8 mouse cellular contexts compared by ENCODE assay signal in genomic region chr6:87282346-87282781, GRCm38 (mm10). TPM values are rescaled to one million over a fixed set of nuclear protein-coding genes. Genes with fewer than 3 reads are reported as not detected.
DNase-seq lines count a peak whose midpoint lies in the region; ATAC-seq and TF ChIP-seq lines count a peak whose summit lies in the region.

No protein-coding gene starts in this region.

- H3K9me3 ChIP-seq in midbrain, postnatal 0 days (ENCODE audit: low read length): no peaks in the 10 kb centered on the region
- no peaks in the 10 kb centered on the region for H3K9me3 ChIP-seq in midbrain, embryonic 11.5 days (ENCODE audit: control insufficient read depth, low read length)
- H3K9me3 ChIP-seq in midbrain, embryonic 10.5 days (replicated peaks): no peaks in the 10 kb centered on the region

- H3K4me2 ChIP-seq in midbrain, postnatal 0 days (ENCODE audit: low read depth, low read length, poor library complexity, severe bottlenecking): no peak overlapping the region
- H3K4me2 ChIP-seq in midbrain, embryonic 11.5 days: no peak overlapping the region

- 46% methylated on average over 8 of the region's 8 CpGs for WGBS in midbrain, postnatal 0 days
- WGBS in midbrain, embryonic 11.5 days: 76% methylated on average over 8 of the region's 8 CpGs
- WGBS in midbrain, embryonic 10.5 days: 78% methylated on average over 8 of the region's 8 CpGs

- ATAC-seq in midbrain, postnatal 0 days (ENCODE audit: low FRiP score): no peak
- no peak for ATAC-seq in midbrain, embryonic 11.5 days (ENCODE audit: low FRiP score)

- H3K4me1 ChIP-seq in midbrain, postnatal 0 days (ENCODE audit: insufficient read depth, low read length): 0 out of 2 replicates have a peak, but pooled peaks cover 2% of the 10 kb centered on the region
- H3K4me1 ChIP-seq in midbrain, embryonic 11.5 days (ENCODE audit: control insufficient read depth, insufficient read depth, low read length): peaks cover 5% of the 10 kb centered on the region; the same call in 1 of the 2 replicates
- H3K4me1 ChIP-seq in midbrain, embryonic 10.5 days: peaks cover 12% of the 10 kb centered on the region

- H3K4me3 ChIP-seq in midbrain, postnatal 0 days (ENCODE audit: low read depth, low read length): no peak overlapping the region
- H3K4me3 ChIP-seq in midbrain, embryonic 11.5 days (ENCODE audit: low read depth, low read length): no peak overlapping the region
- no peak overlapping the region for H3K4me3 ChIP-seq in midbrain, embryonic 10.5 days

- DNase-seq in midbrain, postnatal 0 days (ENCODE audit: low spot score): peak; percentile 77
- DNase-seq in midbrain, embryonic 11.5 days (ENCODE audit: low spot score, missing footprints): no peak
- DNase-seq in heart, adult 11 months: peak; percentile 96
- DNase-seq in kidney, adult 11 months: peak; percentile 80
- DNase-seq in lung, postnatal 25 days (ENCODE audit: low spot score): peak; percentile 86
- DNase-seq in left cerebral cortex, adult 11 months (ENCODE audit: low spot score): no peak
- DNase-seq in midbrain, embryonic 10.5 days (ENCODE audit: low spot score): no peak
- DNase-seq in frontal cortex, adult 2 months (ENCODE audit: extremely low spot score in 1 of 2, low spot score in 1 of 2): no peak

- no peak overlapping the region for H3K9ac ChIP-seq in midbrain, postnatal 0 days (replicated peaks; ENCODE audit: low read length, poor library complexity, severe bottlenecking)
- H3K9ac ChIP-seq in midbrain, embryonic 11.5 days (ENCODE audit: low read length): no peak overlapping the region

- H3K36me3 ChIP-seq in midbrain, postnatal 0 days (ENCODE audit: insufficient read depth, low read length): no peaks in the 10 kb centered on the region
- peaks cover 3% of the 10 kb centered on the region; the same call in 1 of the 2 replicates for H3K36me3 ChIP-seq in midbrain, embryonic 11.5 days (ENCODE audit: control insufficient read depth, insufficient read depth, low read length)
- peaks cover 40% of the 10 kb centered on the region for H3K36me3 ChIP-seq in midbrain, embryonic 10.5 days

- no peak overlapping the region for H3K27ac ChIP-seq in midbrain, postnatal 0 days (ENCODE audit: low read depth, low read length)
- no peak overlapping the region for H3K27ac ChIP-seq in midbrain, embryonic 11.5 days (ENCODE audit: low read depth, low read length)
- no peak overlapping the region for H3K27ac ChIP-seq in midbrain, embryonic 10.5 days (replicated peaks)

- no peaks in the 10 kb centered on the region for H3K27me3 ChIP-seq in midbrain, postnatal 0 days (ENCODE audit: insufficient read depth, low read length)
- H3K27me3 ChIP-seq in midbrain, embryonic 11.5 days (ENCODE audit: control insufficient read depth, insufficient read depth, low read length): no peaks in the 10 kb centered on the region
- H3K27me3 ChIP-seq in midbrain, embryonic 10.5 days (ENCODE audit: low read depth, poor library complexity, severe bottlenecking): no peaks in the 10 kb centered on the region; the same call in 1 of the 2 replicates

- no peak for TF ChIP-seq CTCF in midbrain, postnatal 0 days (IDR thresholded peaks at IDR 0.05)

RNA-seq across cellular contexts. Expression of gene Antxr1, which starts 53.3 kb away (rescaled TPM):
- 13.1 and 17.0 TPM in 2 replicates for total RNA-seq in midbrain, postnatal 0 days (2014; rRNA removed)
- 2.2 and 2.9 TPM in 2 replicates for polyA plus RNA-seq in midbrain, postnatal 0 days (2015; fragmentation: Nextera tagmentation; extraction: Ambion mirVana)
- polyA plus RNA-seq in midbrain, embryonic 11.5 days (2014; fragmentation: Nextera tagmentation; extraction: Ambion mirVana): 4.9 and 5.4 TPM in 2 replicates
- 3.6 and 4.1 TPM in 2 replicates for polyA plus RNA-seq in midbrain, embryonic 10.5 days (2016; fragmentation: Nextera tagmentation; extraction: Ambion mirVana)
- 8.8 and 11.3 TPM in 2 replicates for polyA plus RNA-seq in frontal cortex, adult 2 months (2012; rRNA removed)

Comparison
In these comparisons a context has a peak if more than half of its experiments do, and no peak if none do; other contexts are left out.
1. DNase-seq: peak in midbrain, postnatal 0 days (single experiment), heart, adult 11 months (single experiment), kidney, adult 11 months (single experiment) and lung, postnatal 25 days (single experiment); none in midbrain, embryonic 11.5 days (single experiment), left cerebral cortex, adult 11 months (single experiment), midbrain, embryonic 10.5 days (single experiment) and frontal cortex, adult 2 months (0 of 2).